Mouse (Mus musculus) small intestine, adult 2 months (tissue): ENCODE measurements at regions not wholly inside any gene's neighbourhood (a gene's known extent, or its start where the extent isn't known, plus 50 kb on each side); places are given as distances from the start of the nearest gene placed in this dataset.

Experiments
- CTCF ChIP-seq: fragments of 200-500 bp; IDR thresholded peaks from 2 replicates; pipeline ENCODE4 v1.5.1; 2012; ENCODE audit warnings: low read depth, mild to moderate bottlenecking, control low read depth, inconsistent platforms, low read length, moderate library complexity, mixed read lengths; ENCODE audit not compliant: insufficient replicate concordance, insufficient read length; ENCODE audit errors: extremely low read depth
- POLR2A ChIP-seq: fragments of 200-500 bp; IDR thresholded peaks from 2 replicates; pipeline ENCODE4 v1.6.1; 2012; ENCODE audit warnings: low read depth, mild to moderate bottlenecking, control low read depth, inconsistent platforms, low read length, moderate library complexity

GRCm38 (mm10) chr8:26892380-26892779 lies 84.7 kb upstream of the Zfp703 start:
- TF ChIP-seq CTCF (no peak), POLR2A (no peak)
